Mouse (Mus musculus) MEL (cell line): ENCODE measurements around the gene Rassf1. TPM values are rescaled to one million over a fixed set of nuclear protein-coding genes. Genes with fewer than 3 reads are reported as not detected.
"Not testable (repeated sequence)": the region's sequence is repeated elsewhere in the genome, so short reads cannot be mapped to it uniquely, and the experiment has no call there.

Experiments
- DNase-seq: peaks from one replicate; pipeline ENCODE4 v3.0.0; 2011; ENCODE audit warnings: low read depth, low spot score
- H3K27ac ChIP-seq: 2 replicates; pipeline ENCODE4 v1.5.1; 2012; ENCODE audit warnings: low read depth, mild to moderate bottlenecking, control low read depth, low read length, moderate library complexity; ENCODE audit not compliant: control insufficient read depth
- H3K27me3 ChIP-seq, 2 experiments: fragments of 150-350 bp in 1 of 2; sonication (generic) in 1 of 2; 2 replicates each; pipeline ENCODE4 v1.6.1; 2012; ENCODE audit warnings: low read length in 2 of 2, mild to moderate bottlenecking in 2 of 2, improper control_type of control experiment in 1 of 2, moderate library complexity in 1 of 2; ENCODE audit not compliant: insufficient read depth in 2 of 2, control insufficient read depth in 1 of 2
- H3K36me3 ChIP-seq, 2 experiments: 2 replicates each; pipeline ENCODE4 v1.6.1; 2012 to 2014; ENCODE audit warnings: low read length in 2 of 2, improper control_type of control experiment in 1 of 2, inconsistent platforms in 1 of 2, mild to moderate bottlenecking in 1 of 2; ENCODE audit not compliant: insufficient read depth in 2 of 2, control insufficient read depth in 1 of 2
- H3K4me1 ChIP-seq, 2 experiments: fragments of 150-350 bp in 1 of 2; sonication (generic) in 1 of 2; 2 replicates each; pipeline ENCODE4 v1.6.1; 2012; ENCODE audit warnings: low read length in 2 of 2, improper control_type of control experiment in 1 of 2, mild to moderate bottlenecking in 1 of 2; ENCODE audit not compliant: insufficient read depth in 2 of 2, control insufficient read depth in 1 of 2
- H3K4me3 ChIP-seq, 2 experiments: fragments of 150-350 bp in 1 of 2; sonication (generic) in 1 of 2; 2 replicates each; pipeline ENCODE4 v1.5.1; 2012; ENCODE audit warnings: low read depth in 2 of 2, low read length in 2 of 2, mild to moderate bottlenecking in 2 of 2, moderate library complexity in 2 of 2, control low read depth in 1 of 2, improper control_type of control experiment in 1 of 2; ENCODE audit not compliant: control insufficient read depth in 1 of 2, insufficient read depth in 1 of 2
- H3K79me2 ChIP-seq: 2 replicates; pipeline ENCODE4 v1.6.1; 2012; ENCODE audit warnings: mild to moderate bottlenecking, low read length, moderate library complexity; ENCODE audit not compliant: control insufficient read depth, poor library complexity, insufficient read depth
- H3K9ac ChIP-seq: 2 replicates; pipeline ENCODE4 v1.6.1; 2012; ENCODE audit warnings: low read depth, mild to moderate bottlenecking, control low read depth, low read length, moderate library complexity; ENCODE audit not compliant: control insufficient read depth, poor library complexity, severe bottlenecking
- H3K9me3 ChIP-seq: fragments of 150-350 bp; sonication (generic); replicated peaks from 2 replicates; pipeline ENCODE4 v1.6.1; 2012; ENCODE audit warnings: mild to moderate bottlenecking, low read length, improper control_type of control experiment, moderate library complexity; ENCODE audit not compliant: insufficient read depth
- CHD2 ChIP-seq: IDR thresholded peaks from 2 replicates; pipeline ENCODE4 v1.6.1; 2011; ENCODE audit warnings: low read length, improper control_type of control experiment
- CTCF ChIP-seq, 3 experiments: IDR thresholded peaks in 2 of 3; conservative IDR thresholded peaks in 1 of 3; 2 replicates each; pipeline ENCODE4 v1.5.1; 2011 to 2012; ENCODE audit warnings: low read length in 3 of 3, low read depth in 2 of 3, mild to moderate bottlenecking in 2 of 3, improper control_type of control experiment in 1 of 3, inconsistent platforms in 1 of 3, mixed read lengths in 1 of 3, moderate library complexity in 1 of 3; ENCODE audit not compliant: control insufficient read depth in 1 of 3, insufficient read depth in 1 of 3, poor library complexity in 1 of 3, severe bottlenecking in 1 of 3
- E2F4 ChIP-seq: IDR thresholded peaks from 2 replicates; pipeline ENCODE4 v1.6.1; 2011; ENCODE audit warnings: low read depth, low read length, improper control_type of control experiment, borderline replicate concordance
- ELF1 ChIP-seq: IDR thresholded peaks from 2 replicates; pipeline ENCODE4 v1.6.1; 2014; ENCODE audit warnings: low read depth, mild to moderate bottlenecking, inconsistent platforms, low read length, improper control_type of control experiment, moderate library complexity
- ETS1 ChIP-seq: IDR thresholded peaks from 2 replicates; pipeline ENCODE4 v1.6.1; 2012; ENCODE audit warnings: low read depth, mild to moderate bottlenecking, inconsistent platforms, low read length, improper control_type of control experiment, moderate library complexity
- HCFC1 ChIP-seq: IDR thresholded peaks from 2 replicates; pipeline ENCODE4 v1.6.1; 2012; ENCODE audit warnings: low read depth, mild to moderate bottlenecking, inconsistent platforms, low read length, improper control_type of control experiment, moderate library complexity
- JUND ChIP-seq: IDR thresholded peaks from 2 replicates; pipeline ENCODE4 v1.6.1; 2011; ENCODE audit warnings: low read depth, mild to moderate bottlenecking, improper control_type of control experiment, low read length
- KAT2A ChIP-seq: conservative IDR thresholded peaks from 2 replicates; pipeline ENCODE4 v1.6.1; 2012; ENCODE audit warnings: low read depth, low read length, improper control_type of control experiment, inconsistent platforms
- MAX ChIP-seq: IDR thresholded peaks from 2 replicates; pipeline ENCODE4 v1.6.1; 2011; ENCODE audit warnings: low read length, improper control_type of control experiment
- MEF2A ChIP-seq: IDR thresholded peaks from 2 replicates; pipeline ENCODE4 v1.6.1; 2014; ENCODE audit warnings: low read depth, mild to moderate bottlenecking, inconsistent platforms, low read length, improper control_type of control experiment; ENCODE audit not compliant: poor library complexity, insufficient replicate concordance, severe bottlenecking; ENCODE audit errors: extremely low read depth
- MYB ChIP-seq: IDR thresholded peaks from 2 replicates; pipeline ENCODE4 v1.6.1; 2011; ENCODE audit warnings: mild to moderate bottlenecking, low read depth, low read length, improper control_type of control experiment
- MYC ChIP-seq: IDR thresholded peaks from 2 replicates; pipeline ENCODE4 v1.6.1; 2011; ENCODE audit warnings: low read depth, mild to moderate bottlenecking, low read length, improper control_type of control experiment, moderate library complexity
- NELFE ChIP-seq: IDR thresholded peaks from 2 replicates; pipeline ENCODE4 v1.6.1; 2011; ENCODE audit warnings: low read depth, low read length, improper control_type of control experiment
- POLR2AphosphoS5 ChIP-seq: IDR thresholded peaks from 2 replicates; pipeline ENCODE4 v1.6.1; 2012; ENCODE audit warnings: low read depth, borderline replicate concordance, mild to moderate bottlenecking, inconsistent platforms, low read length, moderate library complexity, mixed read lengths
- RCOR1 ChIP-seq: IDR thresholded peaks from 2 replicates; pipeline ENCODE4 v1.6.1; 2012; ENCODE audit warnings: low read depth, mild to moderate bottlenecking, inconsistent platforms, low read length, improper control_type of control experiment
- SMC3 ChIP-seq: IDR thresholded peaks from 2 replicates; pipeline ENCODE4 v1.6.1; 2011; ENCODE audit warnings: low read depth, low read length, improper control_type of control experiment
- TBP ChIP-seq: IDR thresholded peaks from 2 replicates; pipeline ENCODE4 v1.8.0; 2011; ENCODE audit warnings: low read depth, low read length, improper control_type of control experiment
- USF2 ChIP-seq, 2 experiments: IDR thresholded peaks; 2 replicates each; pipeline ENCODE4 v1.6.1; 2011 to 2012; ENCODE audit warnings: improper control_type of control experiment in 2 of 2, low read length in 2 of 2, borderline replicate concordance in 1 of 2, inconsistent platforms in 1 of 2, low read depth in 1 of 2, mild to moderate bottlenecking in 1 of 2; ENCODE audit not compliant: insufficient read depth in 1 of 2
- ZC3H11A ChIP-seq: IDR thresholded peaks from 2 replicates; pipeline ENCODE4 v1.6.1; 2012; ENCODE audit warnings: low read depth, mild to moderate bottlenecking, inconsistent platforms, low read length, improper control_type of control experiment
- ZKSCAN1 ChIP-seq: IDR thresholded peaks from 2 replicates; pipeline ENCODE4 v1.6.1; 2012; ENCODE audit warnings: low read depth, mild to moderate bottlenecking, inconsistent platforms, low read length, improper control_type of control experiment, moderate library complexity
- ZNF384 ChIP-seq: IDR thresholded peaks from 2 replicates; pipeline ENCODE4 v1.6.1; 2012; ENCODE audit warnings: low read depth, mild to moderate bottlenecking, inconsistent platforms, low read length, improper control_type of control experiment
- polyA plus RNA-seq, 2 experiments: library from polyadenylated mRNA; stranded (reverse) in 1 of 2; unstranded in 1 of 2; fragments of >175 nt in 1 of 2; fragments of >200 nt in 1 of 2; gene quantifications; 2 replicates each; pipeline versions ENCODE4 v1.2.1 to v1.2.4; 2012; ENCODE audit warnings: low replicate concordance in 2 of 2, low read depth in 1 of 2; ENCODE audit not compliant: insufficient read length in 2 of 2, insufficient read depth in 1 of 2, missing spikeins in 1 of 2
- total RNA-seq: library from RNA; depleted of rRNA; stranded (reverse); fragments of 300-350 nt; gene quantifications from 2 replicates; pipeline ENCODE4 v1.2.3, GENCODE M21; 2012

Gene Rassf1
- total and polyA plus RNA-seq, 3 experiments = 48.0 to 56.9 TPM; not detected in 1

DNA sequence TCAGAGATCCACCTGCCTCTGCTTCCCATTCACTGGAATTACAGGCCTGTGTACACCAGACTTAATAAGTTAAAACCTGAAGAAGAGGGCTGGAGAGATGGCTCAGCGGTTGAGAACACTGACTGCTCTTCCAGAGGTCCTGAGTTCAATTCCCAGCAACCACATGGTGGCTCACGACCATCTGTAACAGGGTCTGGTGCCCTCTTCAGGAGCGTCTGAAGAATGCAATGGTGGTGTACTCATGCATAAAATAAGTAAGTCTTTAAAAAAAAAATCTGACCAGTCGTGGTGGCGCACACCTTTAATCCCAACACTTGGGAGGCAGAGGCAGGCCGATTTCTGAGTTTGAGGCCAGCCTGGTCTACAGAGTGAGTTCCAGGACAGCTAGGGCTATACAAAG is 22.4 kb downstream of the Rassf1 start:
- not testable (repeated sequence) for H3K9ac ChIP-seq, H3K4me3 ChIP-seq, H3K27me3 ChIP-seq, H3K9me3 ChIP-seq, H3K27ac ChIP-seq
- TF ChIP-seq MYC (0 out of 2 replicates have a peak, but pooled peaks have one; percentile 48), CTCF (IDR thresholded peaks at IDR 0.05 in 2 of 3, conservative IDR thresholded peaks at IDR 0.05 in 1 of 3; ENCODE audit: control insufficient read depth in 1 of 3, insufficient read depth in 1 of 3, low read depth in 2 of 3, low read length in 3 of 3, poor library complexity in 1 of 3, severe bottlenecking in 1 of 3) (peak in 2 of 3 experiments; percentile 30 to 49; a peak in 5 of 6 replicates), ZNF384 (peak; percentile 39; the same call in 1 of the 2 replicates)
- Histone ChIP-seq H3K4me1 (peaks cover 9 to 44% of the 10 kb centered on the region in 2 experiments), H3K36me3 (peaks cover 0 to 27% of the 10 kb centered on the region in 2 experiments; a peak in 2 of 4 replicates), H3K79me2 (peaks cover 14% of the 10 kb centered on the region)
- peak; percentile 51 for DNase-seq

DNA sequence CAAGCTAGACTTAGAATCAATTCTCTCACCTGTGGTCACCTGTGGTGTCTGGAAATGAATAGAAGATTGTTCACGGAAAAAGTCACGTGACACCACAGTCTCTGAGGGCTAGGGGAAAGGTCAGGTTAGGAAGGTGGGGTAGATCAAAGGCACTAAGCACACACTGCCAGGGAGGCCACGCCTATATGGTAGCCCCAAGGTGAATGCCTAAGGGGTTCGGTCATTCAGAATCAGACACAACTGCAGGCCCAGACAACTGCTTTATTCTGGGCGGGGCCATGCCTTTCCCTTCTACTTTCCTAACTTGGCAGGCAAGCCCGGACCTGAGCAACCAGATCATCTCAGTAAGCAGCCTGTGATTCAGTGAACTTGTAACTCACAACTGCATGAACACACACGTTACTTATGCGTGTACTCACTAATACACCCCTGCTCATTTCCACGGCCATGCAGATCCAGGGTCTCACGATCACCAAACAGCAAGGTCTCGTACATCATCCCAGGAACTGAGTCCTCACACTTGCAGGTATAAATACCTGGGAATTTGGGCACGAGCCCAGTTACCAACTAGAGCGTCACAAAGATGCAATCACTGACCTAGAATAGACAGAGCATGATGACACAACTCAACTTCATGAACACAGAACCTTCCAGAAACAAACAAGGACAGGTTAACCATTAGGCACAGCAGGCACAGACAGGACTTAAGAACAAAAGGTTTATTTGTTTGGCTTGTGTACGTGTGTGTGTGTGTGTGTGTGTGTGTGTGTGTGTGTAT is 24.4 kb downstream of the Rassf1 start:
- no peak overlapping the region for H3K4me3 ChIP-seq
- H3K27me3 ChIP-seq = no peaks in the 10 kb centered on the region
- no peak overlapping the region for H3K9ac ChIP-seq
- H3K4me1 ChIP-seq = peaks cover 10 to 41% of the 10 kb centered on the region in 2 experiments
- H3K79me2 ChIP-seq = peaks cover 2% of the 10 kb centered on the region; the same call in 1 of the 2 replicates
- H3K36me3 ChIP-seq = peaks cover 0 to 20% of the 10 kb centered on the region in 2 experiments; a peak in 2 of 4 replicates
- no peak for TF ChIP-seq CTCF (IDR thresholded peaks at IDR 0.05 in 2 of 3, conservative IDR thresholded peaks at IDR 0.05 in 1 of 3; ENCODE audit: control insufficient read depth in 1 of 3, insufficient read depth in 1 of 3, low read depth in 2 of 3, low read length in 3 of 3, poor library complexity in 1 of 3, severe bottlenecking in 1 of 3)
- TF ChIP-seq TBP = no peak
- no peak for TF ChIP-seq KAT2A
- TF ChIP-seq RCOR1 = no peak
- TF ChIP-seq JUND = no peak
- TF ChIP-seq E2F4 = no peak
- no peak for TF ChIP-seq MYB
- no peak for TF ChIP-seq CHD2
- TF ChIP-seq ZKSCAN1 = no peak
- no peak for TF ChIP-seq USF2 (IDR thresholded peaks at IDR 0.05; ENCODE audit: borderline replicate concordance in 1 of 2, insufficient read depth in 1 of 2, low read depth in 1 of 2, low read length in 2 of 2)
- no peak for TF ChIP-seq ZNF384
- TF ChIP-seq ETS1 = no peak
- TF ChIP-seq POLR2AphosphoS5 = no peak
- no peak for TF ChIP-seq MEF2A
- TF ChIP-seq ELF1 = no peak
- TF ChIP-seq HCFC1 = no peak
- TF ChIP-seq MAX = no peak
- no peak for TF ChIP-seq SMC3
- TF ChIP-seq NELFE = no peak
- TF ChIP-seq ZC3H11A = no peak
- no peak for DNase-seq
- H3K9me3 ChIP-seq = no peaks in the 10 kb centered on the region
- H3K27ac ChIP-seq = no peak overlapping the region
